Mouse (Mus musculus): Measurements from ENCODE around the gene Psmb4. TPM values are rescaled to one million over a fixed set of nuclear protein-coding genes. Genes with fewer than 3 reads are reported as not detected.

The Psmb4 gene
- total RNA-seq (2023), result 100 to 1,000 TPM; 184 to 186 TPM

DNA sequence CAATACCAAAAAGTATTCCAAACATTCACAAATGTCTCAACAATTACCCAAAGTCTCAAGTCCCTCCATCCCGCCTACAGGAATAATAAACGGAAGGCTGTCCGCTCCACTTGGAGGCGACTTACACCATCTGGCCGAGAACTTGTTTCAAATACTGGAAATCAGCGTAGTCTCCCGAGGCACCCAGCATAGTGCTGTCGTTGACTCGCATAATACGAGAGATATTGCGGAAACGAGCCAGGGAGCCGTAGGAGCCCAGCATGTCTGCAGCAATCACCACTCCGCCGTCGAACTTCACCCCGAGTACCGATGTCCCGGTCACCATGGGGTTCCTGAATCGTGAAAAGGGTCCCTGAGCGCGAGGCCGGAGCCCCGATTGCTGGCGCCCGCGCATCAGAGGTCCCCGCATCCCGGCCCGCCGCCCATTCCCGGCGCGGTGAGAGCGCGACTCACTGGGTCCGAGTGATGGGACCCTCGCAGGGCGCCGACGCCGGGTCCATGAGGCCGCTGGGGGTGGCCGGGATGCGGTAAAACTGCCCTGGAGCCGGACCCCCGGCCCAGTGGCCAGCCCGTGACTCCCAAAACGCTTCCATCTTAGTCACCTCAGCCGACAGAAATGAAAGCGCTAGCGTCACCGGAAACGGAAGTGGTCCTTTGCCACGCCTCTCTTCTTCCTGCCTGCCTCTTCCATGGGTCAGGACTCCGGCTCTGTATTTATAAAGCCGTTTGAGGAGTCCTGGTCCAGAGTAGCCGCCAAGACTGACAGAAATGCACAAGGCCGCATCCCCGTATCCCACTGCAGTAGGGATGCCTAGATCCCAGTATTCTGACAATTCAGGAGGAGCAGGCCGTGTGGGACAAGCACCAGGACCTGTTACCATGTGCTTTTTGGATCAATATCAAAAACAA is at the start of gene Psmb4:
Psmb4 (minus strand) TSS at position 646 of the 909 bp plus-strand sequence.

DNA sequence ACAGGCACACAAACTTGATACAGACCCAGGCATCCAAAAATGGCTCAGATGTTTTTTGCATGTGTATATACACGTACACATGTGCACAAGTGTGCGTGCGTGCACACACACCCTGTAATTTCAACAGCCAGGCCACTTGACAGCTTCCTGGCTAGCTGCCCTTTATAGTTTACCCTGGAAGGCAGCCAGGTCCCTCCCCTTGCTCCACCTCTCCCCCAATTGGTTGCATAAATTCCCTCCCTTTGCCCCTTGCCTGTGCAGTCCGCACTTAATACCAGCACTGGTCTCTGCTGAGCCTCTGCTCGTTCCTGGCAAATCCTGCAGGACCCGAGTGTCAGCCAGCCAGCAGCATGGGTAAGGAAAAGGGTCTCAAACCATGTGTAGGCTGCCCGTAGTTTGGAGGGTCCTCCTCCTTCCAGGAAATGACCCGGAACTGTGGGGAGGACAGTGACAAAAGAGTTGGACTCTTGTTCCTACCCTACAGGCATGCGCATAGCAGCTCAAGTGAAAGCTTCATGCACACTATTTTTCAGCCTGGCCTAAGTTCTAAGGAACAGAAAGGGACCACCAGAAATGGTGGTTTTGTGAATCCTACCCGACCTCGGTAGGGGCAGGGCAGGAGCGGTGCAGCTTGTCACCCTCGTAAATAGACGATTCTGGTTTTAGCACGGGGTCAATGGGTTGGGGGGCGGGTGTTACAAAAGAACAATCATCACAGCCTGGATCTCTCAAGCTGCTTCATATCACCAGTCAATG is 46.2 kb upstream of the Psmb4 start, which contains the start of gene Selenbp1:
Selenbp1 (plus strand) TSS at position 248 of the 756 bp plus-strand sequence.

DNA sequence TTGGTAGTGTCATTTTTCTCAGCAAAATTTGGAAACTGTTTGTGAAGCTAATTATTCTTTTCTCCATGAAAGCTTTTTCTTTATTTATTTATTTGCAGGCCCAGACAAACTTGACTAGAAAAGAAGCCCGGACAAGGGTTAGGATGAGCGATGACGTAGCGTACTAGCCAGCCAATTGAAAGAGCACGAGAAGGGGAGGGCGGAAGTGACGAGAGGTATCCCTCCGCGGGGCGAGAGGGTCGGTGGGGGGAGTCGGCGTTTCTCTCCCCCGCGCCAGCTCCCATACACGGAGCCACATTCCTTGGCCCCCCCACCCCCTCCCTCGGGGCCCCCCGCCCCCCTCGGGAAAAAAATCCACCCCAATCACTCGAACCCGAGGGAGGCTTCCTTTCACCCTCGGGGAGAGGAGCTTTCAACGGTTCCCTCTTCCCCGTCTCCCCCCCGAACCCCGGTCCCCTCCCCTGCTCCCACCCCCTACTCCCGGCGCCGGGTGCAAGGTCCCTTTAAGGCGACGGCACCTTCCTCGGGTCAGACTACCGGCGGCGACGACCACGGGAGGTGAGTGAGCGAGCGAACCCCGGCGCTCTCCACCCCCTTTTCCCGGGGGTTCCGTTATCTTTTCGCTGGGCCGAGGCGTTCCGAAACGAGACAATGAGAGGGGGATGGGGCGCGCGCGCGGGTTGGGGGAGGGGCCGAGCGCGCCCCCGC is 49.4 kb downstream of the Psmb4 start, which contains the start of gene Pogz:
Pogz (plus strand) TSS at position 385 of the 708 bp plus-strand sequence.

Other genes starting within 250 kb of the Psmb4 start
- gene Gm10972, start 243.8 kb downstream of the Psmb4 start, total RNA-seq (2023), result not detected
- 1 to 10 TPM; 1.1 to 2.5 TPM for gene Tuft1, start 228.1 kb downstream of the Psmb4 start, total RNA-seq (2023)
- gene Selenbp2, start 193.4 kb downstream of the Psmb4 start, total RNA-seq (2023), result 10 to 100 TPM in 1 of 2 experiments, 1 to 10 TPM in 1; 2.1 to 12.3 TPM
- 1 to 10 TPM; 5.8 TPM for gene Cgn, start 100.5 kb downstream of the Psmb4 start, total RNA-seq (2023)
- 10 to 100 TPM; 44.1 to 55.6 TPM for gene Pogz, start 49.4 kb downstream of the Psmb4 start, total RNA-seq (2023)
- gene Selenbp1, start 46.1 kb upstream of the Psmb4 start, total RNA-seq (2023), result 10 to 100 TPM; 29.7 to 30.8 TPM
- gene Rfx5, start 67.1 kb upstream of the Psmb4 start, total RNA-seq (2023), result 10 to 100 TPM; 36.3 to 41.9 TPM
- 10 to 100 TPM; 42.7 to 59.0 TPM for gene Pi4kb, start 87.8 kb upstream of the Psmb4 start, total RNA-seq (2023)
- 10 to 100 TPM; 30.1 to 45.2 TPM for gene Zfp687, start 128.5 kb upstream of the Psmb4 start, total RNA-seq (2023)
- 100 to 1,000 TPM; 114 to 127 TPM for gene Psmd4, start 155.7 kb upstream of the Psmb4 start, total RNA-seq (2023)
- gene Pip5k1a, start 220.0 kb upstream of the Psmb4 start, total RNA-seq (2023), result 10 to 100 TPM; 23.3 to 23.8 TPM
- 10 to 100 TPM; 39.0 to 47.0 TPM for gene Vps72, start 224.1 kb upstream of the Psmb4 start, total RNA-seq (2023)
- 1 to 10 TPM; 1.0 to 2.3 TPM for gene Tmod4, start 237.5 kb upstream of the Psmb4 start, total RNA-seq (2023)
- gene Scnm1, start 247.1 kb upstream of the Psmb4 start, total RNA-seq (2023), result 10 to 100 TPM; 67.3 to 70.8 TPM
- 1 to 10 TPM; 1.9 to 2.0 TPM for gene Lysmd1, start 247.1 kb upstream of the Psmb4 start, total RNA-seq (2023)

Data from monocyte, adult 59 days (primary cell).